Mouse (Mus musculus) lung, embryonic 16.5 days (tissue): ENCODE measurements around the gene Tent4a. TPM values are rescaled to one million over a fixed set of nuclear protein-coding genes. Genes with fewer than 3 reads are reported as not detected.

ENCODE experiments used
- ATAC-seq: fragments of 200-750 bp; cut with Nextera tagmentation; 2 replicates; pipeline ENCODE4 v1.8.0; 2017; ENCODE audit warnings: low read depth, mild to moderate bottlenecking, moderate library complexity
- H3K27ac ChIP-seq: fragments of 300-500 bp; sonication (generic); 2 replicates; pipeline ENCODE4 v1.5.1; 2014; ENCODE audit warnings: mild to moderate bottlenecking, control low read depth, low read length
- H3K27me3 ChIP-seq: fragments of 300-500 bp; sonication (generic); 2 replicates; pipeline ENCODE4 v1.6.1; 2014; ENCODE audit warnings: low read depth, low read length, mixed read lengths; ENCODE audit not compliant: control insufficient read depth, insufficient read depth
- H3K36me3 ChIP-seq: fragments of 300-500 bp; sonication (generic); 2 replicates; pipeline ENCODE4 v1.6.1; 2014; ENCODE audit warnings: low read length; ENCODE audit not compliant: control insufficient read depth, insufficient read depth
- H3K4me1 ChIP-seq: fragments of 300-500 bp; sonication (generic); replicated peaks from 2 replicates; pipeline ENCODE4 v1.6.1; 2014; ENCODE audit warnings: low read length, mixed read lengths; ENCODE audit not compliant: control insufficient read depth, insufficient read depth
- H3K4me2 ChIP-seq: fragments of 300-500 bp; sonication (generic); 2 replicates; pipeline ENCODE4 v1.6.1; 2014; ENCODE audit warnings: low read depth, low read length, control low read depth
- H3K4me3 ChIP-seq: fragments of 300-500 bp; sonication (generic); 2 replicates; pipeline ENCODE4 v1.5.1; 2014; ENCODE audit warnings: mild to moderate bottlenecking, low read length, control low read depth
- H3K9ac ChIP-seq: fragments of 300-500 bp; sonication (generic); 2 replicates; pipeline ENCODE4 v1.6.1; 2014; ENCODE audit warnings: low read length, control low read depth
- H3K9me3 ChIP-seq: fragments of 300-500 bp; sonication (generic); 2 replicates; pipeline ENCODE4 v1.6.1; 2016; ENCODE audit warnings: low read length; ENCODE audit not compliant: control insufficient read depth
- WGBS: fragments of 180-500 bp; shearing (Covaris S2); extraction: QIAGEN DNeasy Blood & Tissue Kit; methylation state at CpG from one replicate; pipeline ENCODE4 v1.1.7; 2014; 5-methylcytosine and 5-hydroxymethylcytosine counted together
- polyA plus RNA-seq: library from polyadenylated mRNA; unstranded; fragments of >200 nt; fragmentation: Nextera tagmentation; extraction: Ambion mirVana; gene quantifications from 2 replicates; pipeline ENCODE4 v1.2.1, GENCODE M21; 2015

Gene Tent4a
- polyA plus RNA-seq, 1 experiment from 2014 or later = 5.1 TPM

GRCm38 (mm10) chr13:69509391-69510244 lies 24.8 kb downstream of the Tent4a start:
- 61% methylated on average over 9 of the region's 9 CpGs for WGBS
- Histone ChIP-seq H3K9me3 (no peaks in the 10 kb centered on the region), H3K36me3 (peaks cover 41% of the 10 kb centered on the region), H3K27me3 (no peaks in the 10 kb centered on the region), H3K27ac (no peak overlapping the region), H3K4me3 (no peak overlapping the region), H3K4me1 (no peaks in the 10 kb centered on the region), H3K4me2 (no peak overlapping the region), H3K9ac (no peak overlapping the region)
- peak; percentile 61 for ATAC-seq

GRCm38 (mm10) chr13:69507666-69508065 lies 26.8 kb downstream of the Tent4a start:
- Histone ChIP-seq H3K27ac (no peak overlapping the region), H3K36me3 (peaks cover 53% of the 10 kb centered on the region), H3K4me3 (no peak overlapping the region), H3K9ac (no peak overlapping the region), H3K9me3 (no peaks in the 10 kb centered on the region), H3K4me1 (no peaks in the 10 kb centered on the region), H3K4me2 (no peak overlapping the region), H3K27me3 (no peaks in the 10 kb centered on the region)
- ATAC-seq = no peak
- 90% methylated on average over 3 of the region's 3 CpGs for WGBS

- Histone ChIP-seq H3K4me1 (no peaks in the 10 kb centered on the region), H3K4me3 (no peak overlapping the region), H3K9ac (no peak overlapping the region), H3K4me2 (no peak overlapping the region), H3K36me3 (peaks cover 57% of the 10 kb centered on the region), H3K27me3 (no peaks in the 10 kb centered on the region), H3K27ac (no peak overlapping the region), H3K9me3 (no peaks in the 10 kb centered on the region)
- ATAC-seq = no peak
- 75% methylated on average over 12 of the region's 12 CpGs for WGBS
These were observed 27.9 kb downstream of the Tent4a start for GRCm38 (mm10) chr13:69506341-69507086.

- no peak overlapping the region for H3K4me3 ChIP-seq
- H3K9me3 ChIP-seq = no peaks in the 10 kb centered on the region
- no peak overlapping the region for H3K4me2 ChIP-seq
- no peak for ATAC-seq
- H3K27me3 ChIP-seq = no peaks in the 10 kb centered on the region
- 75% methylated on average over 5 of the region's 5 CpGs for WGBS
- H3K36me3 ChIP-seq = peaks cover 75% of the 10 kb centered on the region
- H3K27ac ChIP-seq = no peak overlapping the region
- H3K9ac ChIP-seq = no peak overlapping the region
- H3K4me1 ChIP-seq = no peaks in the 10 kb centered on the region
These were observed 31.6 kb downstream of the Tent4a start for GRCm38 (mm10) chr13:69502863-69503262.

GRCm38 (mm10) chr13:69502157-69502750 lies 32.2 kb downstream of the Tent4a start:
- H3K4me2 ChIP-seq = no peak overlapping the region
- H3K9me3 ChIP-seq = no peaks in the 10 kb centered on the region
- H3K4me1 ChIP-seq = no peaks in the 10 kb centered on the region
- H3K9ac ChIP-seq = no peak overlapping the region
- ATAC-seq = no peak
- 92% methylated on average over 14 of the region's 14 CpGs for WGBS
- H3K36me3 ChIP-seq = peaks cover 75% of the 10 kb centered on the region
- no peak overlapping the region for H3K4me3 ChIP-seq
- H3K27me3 ChIP-seq = no peaks in the 10 kb centered on the region
- H3K27ac ChIP-seq = no peak overlapping the region

DNA sequence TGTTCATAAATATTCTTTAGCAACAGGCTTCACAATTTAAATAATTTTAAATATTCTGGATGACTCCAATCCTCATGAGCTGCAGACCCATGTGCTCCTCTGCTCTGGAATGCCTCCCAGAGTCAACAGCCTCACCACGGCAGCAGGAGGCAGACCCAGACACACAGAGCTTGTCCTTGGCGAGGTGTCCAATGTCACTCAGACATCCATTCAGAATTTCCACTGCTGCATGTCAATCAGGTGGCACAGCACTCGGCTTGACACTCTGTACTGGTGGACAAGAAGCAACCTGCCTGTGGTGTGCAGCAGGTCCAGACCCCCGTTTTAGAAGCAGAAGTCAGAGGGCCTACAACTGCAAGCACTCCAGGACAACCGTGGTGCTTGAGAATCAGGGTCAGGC lies 36.1 kb downstream of the Tent4a start:
- H3K27me3 ChIP-seq = no peaks in the 10 kb centered on the region
- no peak overlapping the region for H3K4me3 ChIP-seq
- ATAC-seq = no peak
- no peaks in the 10 kb centered on the region for H3K9me3 ChIP-seq
- H3K4me1 ChIP-seq = no peaks in the 10 kb centered on the region
- H3K4me2 ChIP-seq = no peak overlapping the region
- H3K36me3 ChIP-seq = peaks cover 63% of the 10 kb centered on the region
- 73% methylated on average over 5 of the region's 5 CpGs for WGBS
- no peak overlapping the region for H3K9ac ChIP-seq
- no peak overlapping the region for H3K27ac ChIP-seq

GRCm38 (mm10) chr13:69492876-69493463 lies 41.4 kb downstream of the Tent4a start:
- peaks cover 3% of the 10 kb centered on the region; the same call in 1 of the 2 replicates for H3K27me3 ChIP-seq
- peaks cover 18% of the 10 kb centered on the region for H3K4me1 ChIP-seq
- H3K4me3 ChIP-seq = no peak overlapping the region
- no peak for ATAC-seq
- H3K9ac ChIP-seq = no peak overlapping the region
- H3K36me3 ChIP-seq = peaks cover 20% of the 10 kb centered on the region
- no peak overlapping the region for H3K4me2 ChIP-seq
- 25% methylated on average over 7 of the region's 7 CpGs for WGBS
- H3K9me3 ChIP-seq = no peaks in the 10 kb centered on the region
- no peak overlapping the region for H3K27ac ChIP-seq

- Histone ChIP-seq H3K4me3 (no peak overlapping the region), H3K4me2 (no peak overlapping the region), H3K9ac (no peak overlapping the region), H3K9me3 (no peaks in the 10 kb centered on the region), H3K36me3 (0 out of 2 replicates have a peak, but pooled peaks cover 2% of the 10 kb centered on the region), H3K4me1 (peaks cover 24% of the 10 kb centered on the region), H3K27me3 (peaks cover 7% of the 10 kb centered on the region), H3K27ac (no peak overlapping the region)
- WGBS = 43% methylated on average over 9 of the region's 9 CpGs
- no peak for ATAC-seq
These were observed 44.6 kb downstream of the Tent4a start for GRCm38 (mm10) chr13:69489777-69490176.
